Mouse (Mus musculus): ENCODE data around the gene Tmc7. TPM values are rescaled to one million over a fixed set of nuclear protein-coding genes. Genes with fewer than 3 reads are reported as not detected.
A peak's percentile ranks its signal among the peaks of the same experiment; 100 is the strongest.

The Tmc7 gene
- 10 to 100 TPM; 16.2 to 17.6 TPM for total RNA-seq (2021)

DNA sequence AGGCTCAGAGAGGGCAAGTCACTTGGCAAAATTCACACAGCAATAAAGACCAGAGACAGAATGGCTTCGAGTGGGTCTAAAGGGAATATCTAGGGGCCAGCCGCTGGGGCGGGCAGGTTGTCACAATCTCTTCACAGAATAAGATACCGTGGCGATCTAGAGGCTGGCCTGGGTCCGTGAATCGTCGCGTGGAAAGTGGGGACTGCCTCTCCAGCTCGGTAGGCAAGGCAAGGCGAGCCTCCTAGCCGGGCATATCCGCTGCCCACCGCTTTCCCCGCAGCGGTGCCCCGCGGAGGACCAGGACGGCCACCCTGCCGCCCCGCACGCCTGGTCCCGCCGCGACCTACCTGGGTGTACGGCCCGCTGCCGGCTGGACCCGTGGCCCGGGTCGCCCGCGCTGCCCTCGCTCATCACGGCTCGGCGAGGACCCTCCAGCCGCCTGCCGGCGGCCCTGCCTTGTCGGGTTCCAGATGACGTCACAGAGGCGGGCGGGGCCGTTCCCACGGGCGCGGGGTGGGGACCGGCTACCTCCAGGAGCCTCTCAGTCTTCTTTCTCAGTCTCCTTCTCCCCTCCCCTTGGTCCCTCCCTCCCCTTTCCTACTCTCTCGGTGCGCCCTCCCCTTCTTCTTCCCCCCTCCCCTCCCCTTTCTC, at the start of gene Tmc7:
Gene Tmc7, minus strand, starts transcription at position 480 of the 651 bp plus-strand sequence.
- DNase-seq = peak; percentile 82 to 84

GRCm38 (mm10) chr7:118633951-118634350, 49.4 kb upstream of the Tmc7 start:
- peak; percentile 33 to 41 for DNase-seq

- no peak for DNase-seq
Observed at GRCm38 (mm10) chr7:118633094-118633493, 48.6 kb upstream of the Tmc7 start.

DNA sequence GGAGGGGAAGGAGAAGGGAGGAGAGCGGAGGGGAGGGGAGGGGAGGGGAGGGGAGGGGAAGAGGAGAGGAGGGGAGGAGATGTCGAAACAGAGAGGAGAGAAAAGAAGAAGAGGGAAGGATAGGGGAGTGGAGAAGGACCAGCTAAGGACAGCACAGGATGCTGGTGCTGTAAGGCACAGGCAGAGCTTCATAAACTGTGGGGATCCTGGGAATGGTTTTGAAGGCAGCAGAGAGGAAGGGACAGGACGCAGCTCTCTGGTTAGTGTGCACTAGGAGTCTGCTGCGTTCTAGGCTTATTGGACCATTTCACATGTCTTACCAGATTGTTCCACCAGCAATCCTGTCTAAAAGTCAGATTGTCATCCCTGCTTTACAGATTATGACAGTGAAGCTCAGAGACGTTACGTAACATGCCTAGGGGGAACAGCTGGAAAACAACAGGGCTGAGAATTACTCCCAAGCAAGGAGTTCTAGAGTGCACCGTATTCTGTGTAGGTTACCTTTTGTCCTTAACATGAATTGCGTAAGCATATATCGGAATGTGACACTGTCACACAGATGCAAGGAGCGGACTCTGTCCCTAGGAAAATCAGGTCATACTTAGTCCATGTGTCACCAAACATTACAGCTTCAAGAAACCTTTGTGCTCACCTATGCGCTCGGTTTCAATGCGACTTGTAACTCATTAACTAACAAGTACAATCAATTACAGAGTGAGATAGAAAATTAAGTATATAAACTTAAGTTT, 43.2 kb upstream of the Tmc7 start:
- DNase-seq = no peak

DNA sequence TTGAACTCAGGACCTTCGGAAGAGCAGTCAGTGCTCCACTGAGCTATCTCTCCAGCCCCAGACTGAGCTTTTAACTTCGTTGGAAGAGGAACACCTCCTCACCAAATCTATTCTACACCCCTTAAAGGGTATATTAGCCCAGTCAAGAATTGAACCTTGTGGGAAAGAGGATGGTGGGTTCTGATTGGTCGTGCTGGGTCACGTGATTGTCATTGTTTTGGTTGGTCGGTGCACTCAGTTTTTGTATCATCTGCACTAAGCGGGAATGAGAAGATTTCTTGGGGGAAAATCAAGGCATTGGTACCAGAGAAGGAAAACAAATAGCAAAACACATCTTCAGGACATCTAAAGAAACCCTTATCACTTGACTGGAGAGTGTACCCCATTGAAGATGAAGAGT, 36.6 kb upstream of the Tmc7 start:
- no peak for DNase-seq

DNA sequence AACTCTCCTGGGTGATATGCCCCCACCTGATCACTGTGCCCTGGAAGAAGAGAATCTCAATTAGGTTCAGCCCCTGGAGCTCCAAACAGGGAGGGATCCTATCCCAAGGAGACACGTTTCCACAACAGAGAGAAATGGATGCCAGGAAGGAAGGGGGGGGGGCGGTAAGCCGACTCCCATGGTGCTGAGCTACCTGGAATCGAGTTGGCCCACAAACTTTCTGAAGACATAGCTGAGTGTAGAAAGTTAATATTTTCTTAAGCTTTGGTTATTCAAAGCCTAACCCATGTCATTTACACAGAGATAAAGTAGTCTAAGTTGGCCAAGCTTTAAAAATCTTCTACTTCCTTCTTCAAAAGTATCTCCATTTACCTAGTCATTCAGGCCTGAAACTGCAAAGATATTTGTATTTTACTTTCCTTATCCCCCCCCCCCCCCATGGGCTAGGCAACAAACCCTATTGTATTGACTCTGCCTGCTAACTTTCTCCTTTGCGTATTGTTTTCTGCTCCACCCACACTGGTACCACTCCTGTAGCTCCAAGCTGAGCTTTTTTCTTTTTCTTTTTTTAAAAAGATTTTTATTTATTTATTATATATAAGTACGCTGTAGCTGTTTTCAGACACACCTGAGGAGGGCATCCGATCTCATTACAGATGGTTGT, 35.8 kb upstream of the Tmc7 start:
- no peak for DNase-seq

GRCm38 (mm10) chr7:118618104-118618503, 33.6 kb upstream of the Tmc7 start:
- DNase-seq = no peak

- DNase-seq = no peak
Observed at GRCm38 (mm10) chr7:118614076-118614475, 29.5 kb upstream of the Tmc7 start.

DNA sequence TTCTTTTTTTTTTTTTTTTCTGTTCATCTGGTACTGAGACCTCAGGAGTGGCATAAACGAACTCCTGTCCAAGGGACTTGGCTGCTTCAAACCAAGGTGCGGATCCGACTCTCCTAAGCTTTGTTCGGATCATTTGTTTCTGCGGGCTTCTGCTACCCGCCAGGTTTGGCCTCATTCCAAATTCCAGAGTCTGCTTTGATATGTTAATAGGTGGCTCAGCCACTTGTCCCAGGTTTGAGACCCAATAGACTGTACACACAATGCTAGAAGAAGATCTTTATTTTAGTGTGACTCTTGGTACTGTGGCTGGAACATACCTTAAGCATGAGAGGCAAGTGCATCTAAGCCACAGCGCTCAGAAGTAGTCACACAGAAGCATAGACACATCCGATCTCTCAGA, 27.4 kb upstream of the Tmc7 start:
- no peak for DNase-seq

GRCm38 (mm10) chr7:118611185-118611749, 26.7 kb upstream of the Tmc7 start:
- DNase-seq = no peak

GRCm38 (mm10) chr7:118610721-118611120, 26.2 kb upstream of the Tmc7 start:
- no peak for DNase-seq

DNA sequence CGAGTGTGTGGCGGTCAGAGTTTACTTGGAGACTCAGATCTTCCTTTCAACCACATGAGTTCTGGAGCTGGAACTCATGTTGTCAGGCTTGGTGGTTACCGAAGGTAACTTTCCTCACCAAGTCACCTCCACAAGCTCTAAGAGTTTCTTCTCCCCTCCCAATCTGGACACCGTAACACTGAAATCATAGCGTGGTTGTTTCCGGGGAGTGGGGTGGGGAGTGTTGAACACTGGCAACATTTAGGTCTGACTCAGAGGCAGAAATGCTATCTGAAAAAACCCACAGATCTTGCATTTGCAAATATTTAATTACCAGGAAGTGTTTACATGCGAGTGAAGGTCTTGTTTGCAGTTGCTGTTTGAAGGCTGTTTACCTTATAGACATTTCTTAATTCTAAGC, 25.3 kb upstream of the Tmc7 start:
- DNase-seq = no peak

- DNase-seq = no peak
Observed at GRCm38 (mm10) chr7:118604842-118605241, 20.3 kb upstream of the Tmc7 start.

- no peak for DNase-seq
Observed at GRCm38 (mm10) chr7:118599954-118600631, 15.6 kb upstream of the Tmc7 start.

DNA sequence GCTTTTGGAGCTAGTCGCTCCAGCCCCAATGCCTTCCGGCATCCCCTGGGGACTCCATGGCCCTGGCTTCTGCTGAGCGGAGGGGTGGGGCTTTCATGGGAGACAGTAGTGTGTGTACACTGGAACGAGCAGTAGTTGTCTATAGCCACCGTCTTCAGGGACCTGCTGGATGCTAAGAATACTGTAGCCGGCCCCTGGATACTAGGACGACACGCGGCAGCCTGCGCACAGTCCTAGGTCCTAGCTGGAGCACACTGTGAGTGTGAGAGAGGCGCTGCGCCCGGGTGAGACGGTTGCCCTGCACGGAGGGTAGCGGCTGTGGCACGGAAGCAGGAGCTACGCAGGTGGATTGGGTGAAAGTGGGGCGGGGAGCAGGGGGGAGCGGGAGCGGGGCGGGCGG, 12.7 kb upstream of the Tmc7 start, which contains the start of gene Tmc5:
Gene Tmc5, plus strand, starts transcription at position 97 of the 400 bp plus-strand sequence.
- DNase-seq = no peak

DNA sequence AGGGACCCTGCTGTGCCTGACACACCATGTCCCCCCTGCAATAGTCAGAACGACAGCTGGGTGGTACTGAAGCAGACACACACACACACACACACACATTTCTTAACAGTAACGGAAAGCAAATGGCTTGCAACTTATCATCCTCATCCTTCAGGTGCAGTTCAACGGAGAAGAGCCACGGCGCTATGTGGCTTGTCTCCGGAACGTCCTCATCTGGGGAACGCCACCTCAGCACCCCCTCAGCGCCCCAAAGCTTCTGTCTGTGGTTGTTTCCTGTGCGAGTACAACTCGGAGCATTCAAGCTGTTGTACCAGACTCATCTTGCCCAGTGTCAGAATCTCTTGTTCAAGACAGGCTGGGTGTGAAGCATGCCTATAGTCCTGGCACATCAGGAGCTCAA, 11.7 kb upstream of the Tmc7 start:
- no peak for DNase-seq

DNA sequence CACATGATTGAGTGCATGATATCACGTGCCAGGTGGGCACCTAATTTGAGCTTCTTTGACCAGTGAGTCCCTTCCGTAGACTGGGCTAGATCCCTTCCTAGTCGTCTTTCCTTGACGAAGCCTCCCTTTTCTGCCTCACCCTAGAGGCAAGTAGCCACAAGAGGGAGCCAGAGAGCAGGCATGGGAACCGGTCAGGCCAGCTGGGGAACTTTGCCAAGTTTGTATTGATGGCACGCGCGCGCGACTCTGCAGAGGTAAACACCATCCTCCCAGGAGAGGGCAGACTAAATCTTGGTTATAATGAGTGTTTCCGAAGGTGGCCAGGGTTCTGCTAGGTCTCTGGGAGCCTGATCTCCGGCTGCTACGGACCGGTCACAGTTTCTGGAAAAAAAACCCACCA, 10.7 kb upstream of the Tmc7 start:
- DNase-seq = peak; percentile 88 to 91

GRCm38 (mm10) chr7:118594611-118595010, 10.1 kb upstream of the Tmc7 start:
- no peak for DNase-seq

DNA sequence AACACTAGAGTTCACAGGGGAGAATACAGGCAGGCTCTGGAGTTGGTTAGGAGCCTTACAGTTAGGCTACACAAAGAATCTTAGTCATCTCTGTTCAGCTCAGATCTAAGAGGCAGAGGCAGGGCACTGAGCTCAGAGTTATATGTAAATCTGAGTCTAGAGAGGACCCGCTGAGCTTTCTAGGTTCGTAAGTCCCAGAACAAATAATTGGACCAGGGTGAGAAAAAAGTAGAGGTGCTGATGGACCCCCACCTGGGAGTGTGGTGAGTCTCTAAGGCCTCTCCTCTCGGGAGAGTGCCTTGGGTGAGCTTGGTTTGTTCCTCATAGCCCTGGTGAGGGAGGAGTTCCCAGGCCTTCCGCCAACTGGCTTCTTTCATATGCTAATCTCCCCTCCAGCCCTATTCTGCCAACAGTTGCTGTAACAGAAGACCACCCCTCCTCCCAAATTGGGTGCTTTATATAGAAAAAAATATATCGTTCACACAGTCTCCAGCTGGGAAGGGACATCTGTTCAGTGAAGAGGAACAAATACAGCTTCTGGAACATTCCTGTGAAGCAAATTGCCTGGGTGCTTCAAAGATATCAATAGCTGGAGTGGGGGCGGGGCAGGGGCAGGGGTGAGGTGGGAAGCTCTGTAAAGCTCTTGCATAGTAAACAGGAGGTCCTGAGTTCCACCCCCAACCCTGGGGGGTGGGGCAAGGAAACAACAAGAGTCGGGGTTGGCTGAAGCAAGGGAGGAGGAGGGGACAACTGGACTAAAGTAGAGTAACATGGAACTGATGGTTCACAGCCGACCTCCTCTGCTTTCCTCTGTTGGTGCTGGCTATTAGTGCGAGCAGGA, 9.3 kb upstream of the Tmc7 start:
- DNase-seq = peak; percentile 71 to 72

DNA sequence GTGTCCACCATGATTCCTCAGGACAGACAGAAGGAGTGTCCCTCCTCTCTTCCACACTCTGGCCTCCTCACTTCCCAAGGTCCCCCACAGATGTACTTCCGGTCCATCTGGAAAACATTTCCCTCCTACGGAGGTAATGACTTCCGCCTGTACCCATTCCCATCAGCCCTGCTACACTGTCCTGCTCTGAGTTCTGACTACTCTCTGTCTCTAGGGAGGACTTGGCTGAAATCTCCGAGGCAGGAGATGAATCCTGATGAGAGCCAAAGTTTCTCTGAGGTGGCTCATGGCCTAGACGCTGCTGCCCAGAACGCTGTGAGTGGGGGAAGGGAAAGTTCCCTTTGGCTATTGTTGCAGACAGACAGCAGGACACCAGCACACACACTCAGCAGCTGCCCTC, 7.6 kb upstream of the Tmc7 start:
- no peak for DNase-seq

DNA sequence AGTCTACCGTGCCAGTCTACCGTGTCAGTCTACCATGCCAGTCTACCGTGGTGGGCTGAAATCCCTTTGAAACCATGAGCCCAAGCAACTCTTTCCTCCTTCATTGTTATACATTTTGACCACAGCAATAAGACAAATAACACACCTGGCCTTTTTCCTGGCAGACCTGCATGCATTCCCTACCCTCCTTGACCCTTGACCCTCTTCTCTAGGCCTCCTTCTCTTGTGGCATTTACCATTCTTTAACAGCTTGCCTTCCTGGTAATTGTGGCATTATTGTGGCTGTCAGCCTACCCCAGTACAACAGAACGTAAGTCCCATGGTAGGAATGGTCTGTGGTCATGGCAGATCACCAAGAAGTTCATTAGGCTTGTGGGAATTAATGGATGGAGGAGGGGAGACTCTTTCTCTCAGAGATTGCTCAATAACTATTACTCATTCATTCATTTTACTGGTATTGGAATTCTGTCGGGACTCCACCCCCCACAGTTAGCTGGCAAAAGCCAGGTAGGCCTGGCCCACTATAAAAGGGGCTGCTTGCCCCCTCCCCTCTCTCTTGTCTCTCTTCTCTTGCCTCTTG, 6.3 kb upstream of the Tmc7 start:
- no peak for DNase-seq
